Mouse (Mus musculus): ENCODE measurements around the gene Gmcl1. TPM values are rescaled to one million over a fixed set of nuclear protein-coding genes. Genes with fewer than 3 reads are reported as not detected.

Gmcl1 gene
- 10 to 100 TPM; 49.5 to 56.6 TPM for polyA plus RNA-seq (2017; shearing (Covaris generic))

GRCm38 (mm10) chr6:86733183-86733876, at the start of gene Gmcl1:
Gene Gmcl1 (minus strand): TSS chr6:86733383.

GRCm38 (mm10) chr6:86683872-86684654, 49.1 kb downstream of the Gmcl1 start, which contains the start of gene Snrnp27:
Gene Snrnp27 (minus strand): TSS chr6:86684522.

GRCm38 (mm10) chr6:86668580-86669239, 64.5 kb downstream of the Gmcl1 start, which contains the start of gene Mxd1:
Gene Mxd1 (minus strand): TSS chr6:86669161.

Other genes with a start within 250 kb of the Gmcl1 start
- 100 to 1,000 TPM; 257 to 306 TPM for gene Pcbp1, start 207.1 kb downstream of the Gmcl1 start, polyA plus RNA-seq (2017; shearing (Covaris generic))
- under 1 TPM; 0.18 to 0.31 TPM for gene Asprv1, start 105.2 kb downstream of the Gmcl1 start, polyA plus RNA-seq (2017; shearing (Covaris generic))
- 100 to 1,000 TPM in 1 of 2 experiments, 10 to 100 TPM in 1; 77.5 to 102 TPM for gene Mxd1, start 64.2 kb downstream of the Gmcl1 start, polyA plus RNA-seq (2017; shearing (Covaris generic))
- gene Snrnp27, start 48.9 kb downstream of the Gmcl1 start, polyA plus RNA-seq (2017; shearing (Covaris generic)) = 10 to 100 TPM; 86.5 to 87.0 TPM
- gene Anxa4, start 60.2 kb upstream of the Gmcl1 start, polyA plus RNA-seq (2017; shearing (Covaris generic)) = 10 to 100 TPM in 1 of 2 experiments, 1 to 10 TPM in 1; 9.3 to 30.9 TPM
- 10 to 100 TPM; 50.8 to 67.7 TPM for gene Aak1, start 116.1 kb upstream of the Gmcl1 start, polyA plus RNA-seq (2017; shearing (Covaris generic))